Mouse (Mus musculus) heart, embryonic 11.5 days (tissue): Measurements from ENCODE around the gene Rcc2. TPM values are rescaled to one million over a fixed set of nuclear protein-coding genes. Genes with fewer than 3 reads are reported as not detected.

Experiments
- ATAC-seq: fragments of 200-750 bp; cut with Nextera tagmentation; replicated peaks from 2 replicates; pipeline ENCODE4 v1.8.0; 2017; ENCODE audit warnings: moderate library complexity; ENCODE audit not compliant: insufficient number of reproducible peaks, low FRiP score, low TSS enrichment
- H3K27ac ChIP-seq: fragments of 300-500 bp; sonication (generic); 2 replicates; pipeline ENCODE4 v1.5.1; 2014; ENCODE audit warnings: mild to moderate bottlenecking, low read depth, low read length
- H3K27me3 ChIP-seq: fragments of 300-500 bp; sonication (generic); 2 replicates; pipeline ENCODE4 v1.6.1; 2014; ENCODE audit warnings: mild to moderate bottlenecking, low read length, mixed read lengths; ENCODE audit not compliant: control insufficient read depth, insufficient read depth
- H3K36me3 ChIP-seq: fragments of 300-500 bp; sonication (generic); 2 replicates; pipeline ENCODE4 v1.6.1; 2014; ENCODE audit warnings: mild to moderate bottlenecking, low read length, moderate library complexity, mixed read lengths; ENCODE audit not compliant: control insufficient read depth, insufficient read depth
- H3K4me1 ChIP-seq: fragments of 300-500 bp; sonication (generic); 2 replicates; pipeline ENCODE4 v1.6.1; 2014; ENCODE audit warnings: low read length; ENCODE audit not compliant: control insufficient read depth, insufficient read depth
- H3K4me2 ChIP-seq: fragments of 300-500 bp; sonication (generic); 2 replicates; pipeline ENCODE4 v1.6.1; 2014; ENCODE audit warnings: mild to moderate bottlenecking, moderate library complexity
- H3K4me3 ChIP-seq: fragments of 300-500 bp; sonication (generic); 2 replicates; pipeline ENCODE4 v1.5.1; 2014; ENCODE audit warnings: low read depth, low read length
- H3K9ac ChIP-seq: fragments of 300-500 bp; sonication (generic); 2 replicates; pipeline ENCODE4 v1.6.1; 2014; ENCODE audit warnings: mild to moderate bottlenecking, low read depth, low read length, moderate library complexity
- H3K9me3 ChIP-seq: fragments of 300-500 bp; sonication (generic); replicated peaks from 2 replicates; pipeline ENCODE4 v1.6.1; 2016; ENCODE audit warnings: low read length; ENCODE audit not compliant: control insufficient read depth
- WGBS: fragments of 180-500 bp; shearing (Covaris S2); extraction: QIAGEN DNeasy Blood & Tissue Kit; methylation state at CpG from one replicate; pipeline ENCODE4 v1.1.7; 2014; ENCODE audit not compliant: insufficient replicate concordance; 5-methylcytosine and 5-hydroxymethylcytosine counted together
- polyA plus RNA-seq: library from polyadenylated mRNA; unstranded; fragments of >200 nt; fragmentation: Nextera tagmentation; extraction: Ambion mirVana; gene quantifications from 2 replicates; pipeline ENCODE4 v1.2.1, GENCODE M21; 2014

Gene Rcc2
- polyA plus RNA-seq, 1 experiment from 2014 or later: 24.6 TPM

- 67% methylated on average over 7 of the region's 7 CpGs for WGBS
- no peaks in the 10 kb centered on the region for H3K27me3 ChIP-seq
- no peak for ATAC-seq
- no peak overlapping the region for H3K9ac ChIP-seq
- no peak overlapping the region for H3K4me2 ChIP-seq
- no peak overlapping the region for H3K27ac ChIP-seq
- no peaks in the 10 kb centered on the region for H3K36me3 ChIP-seq
- 0 out of 2 replicates have a peak, but pooled peaks cover 5% of the 10 kb centered on the region for H3K4me1 ChIP-seq
- H3K9me3 ChIP-seq: no peaks in the 10 kb centered on the region
- H3K4me3 ChIP-seq: no peak overlapping the region
Observed at GRCm38 (mm10) chr4:140691481-140691880, 8.9 kb upstream of the Rcc2 start.

GRCm38 (mm10) chr4:140693513-140693912, 6.8 kb upstream of the Rcc2 start:
- ATAC-seq: no peak
- Histone ChIP-seq H3K4me1 (0 out of 2 replicates have a peak, but pooled peaks cover 5% of the 10 kb centered on the region), H3K36me3 (no peaks in the 10 kb centered on the region), H3K27ac (no peak overlapping the region; the same call in 1 of the 2 replicates), H3K4me3 (no peak overlapping the region), H3K4me2 (no peak overlapping the region), H3K9me3 (no peaks in the 10 kb centered on the region), H3K9ac (no peak overlapping the region), H3K27me3 (peaks cover 2% of the 10 kb centered on the region)
- 40% methylated on average over 4 of the region's 4 CpGs for WGBS

- Histone ChIP-seq H3K4me2 (no peak overlapping the region), H3K4me3 (no peak overlapping the region), H3K9me3 (no peaks in the 10 kb centered on the region), H3K4me1 (peaks cover 9% of the 10 kb centered on the region; the same call in 1 of the 2 replicates), H3K27me3 (peaks cover 13% of the 10 kb centered on the region), H3K36me3 (no peaks in the 10 kb centered on the region), H3K27ac (no peak overlapping the region), H3K9ac (no peak overlapping the region)
- ATAC-seq: no peak
- 59% methylated on average over 1 of the region's 1 CpGs for WGBS
Observed at GRCm38 (mm10) chr4:140694551-140695060, 5.7 kb upstream of the Rcc2 start.

DNA sequence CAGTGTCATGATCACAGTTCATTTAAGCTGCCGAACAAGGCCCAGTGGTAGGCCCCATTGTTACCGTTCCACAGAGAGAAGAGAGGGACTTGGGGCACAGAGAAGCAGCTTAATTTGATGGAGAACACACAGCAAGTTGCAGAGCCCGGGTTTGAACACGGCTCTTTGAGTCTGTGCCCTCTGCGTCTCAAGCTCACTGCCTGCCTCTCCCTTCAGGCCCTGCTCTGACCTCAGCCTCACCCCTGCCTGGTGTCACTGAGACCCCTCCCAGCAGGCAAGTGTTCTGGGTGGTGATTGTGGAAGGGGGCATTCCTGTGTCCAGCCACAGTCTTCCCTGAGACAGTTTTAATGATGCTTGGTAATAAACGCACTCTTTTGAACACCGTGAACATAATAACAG, 5.2 kb upstream of the Rcc2 start:
- Histone ChIP-seq H3K4me1 (peaks cover 5% of the 10 kb centered on the region; the same call in 1 of the 2 replicates), H3K9me3 (no peaks in the 10 kb centered on the region), H3K36me3 (no peaks in the 10 kb centered on the region), H3K27me3 (peaks cover 15% of the 10 kb centered on the region), H3K9ac (no peak overlapping the region), H3K4me2 (no peak overlapping the region), H3K27ac (no peak overlapping the region), H3K4me3 (no peak overlapping the region)
- ATAC-seq: no peak
- WGBS: 68% methylated on average over 7 of the region's 7 CpGs

DNA sequence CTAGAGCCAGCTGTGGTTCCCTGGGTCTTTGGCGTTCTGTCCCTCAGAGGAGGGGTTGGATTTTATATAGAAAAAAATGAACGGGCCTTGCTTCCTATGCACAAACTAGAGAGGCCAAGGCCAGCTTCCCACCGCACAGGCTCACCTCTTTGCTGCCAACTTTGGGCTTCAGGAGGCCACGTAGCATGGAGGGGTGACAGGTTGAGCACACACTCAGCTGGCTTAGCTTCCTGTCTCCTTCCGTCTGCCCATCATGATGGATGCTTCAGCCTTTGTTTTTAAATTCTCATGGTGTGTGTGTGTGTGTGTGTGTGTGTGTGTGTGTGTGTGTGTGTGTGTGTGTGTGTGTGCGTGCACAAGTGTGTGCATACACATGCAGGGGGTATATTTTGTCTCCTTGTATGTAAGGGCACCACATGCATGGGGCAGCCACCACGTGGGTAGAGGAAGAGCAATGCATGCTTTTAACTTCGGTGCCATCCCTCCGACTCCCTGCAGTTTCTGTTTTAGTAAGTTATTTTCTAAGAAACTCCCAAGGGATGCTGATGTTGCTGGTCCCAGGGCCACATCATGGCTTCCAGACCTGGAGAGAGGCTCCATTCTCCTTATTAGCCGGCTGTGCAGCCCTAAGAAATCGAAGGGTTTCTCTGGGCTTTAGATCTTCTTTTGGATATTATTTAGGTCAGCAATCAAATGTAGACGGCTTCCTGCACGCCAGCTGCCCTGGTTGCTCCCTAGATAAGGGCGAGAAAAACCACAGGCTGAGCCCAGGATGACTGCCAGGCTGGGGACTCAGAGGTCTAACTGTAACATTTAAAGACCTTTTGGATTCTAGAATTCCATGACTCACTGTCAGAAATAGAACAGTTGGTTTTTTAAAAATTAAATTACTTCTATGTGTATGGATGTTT, 4.4 kb upstream of the Rcc2 start:
- Histone ChIP-seq H3K4me1 (peaks cover 11% of the 10 kb centered on the region), H3K9ac (no peak overlapping the region), H3K27me3 (peaks cover 15% of the 10 kb centered on the region), H3K4me3 (no peak overlapping the region), H3K9me3 (no peaks in the 10 kb centered on the region), H3K27ac (no peak overlapping the region), H3K36me3 (no peaks in the 10 kb centered on the region), H3K4me2 (no peak overlapping the region)
- no peak for ATAC-seq
- 62% methylated on average over 14 of the region's 14 CpGs for WGBS

DNA sequence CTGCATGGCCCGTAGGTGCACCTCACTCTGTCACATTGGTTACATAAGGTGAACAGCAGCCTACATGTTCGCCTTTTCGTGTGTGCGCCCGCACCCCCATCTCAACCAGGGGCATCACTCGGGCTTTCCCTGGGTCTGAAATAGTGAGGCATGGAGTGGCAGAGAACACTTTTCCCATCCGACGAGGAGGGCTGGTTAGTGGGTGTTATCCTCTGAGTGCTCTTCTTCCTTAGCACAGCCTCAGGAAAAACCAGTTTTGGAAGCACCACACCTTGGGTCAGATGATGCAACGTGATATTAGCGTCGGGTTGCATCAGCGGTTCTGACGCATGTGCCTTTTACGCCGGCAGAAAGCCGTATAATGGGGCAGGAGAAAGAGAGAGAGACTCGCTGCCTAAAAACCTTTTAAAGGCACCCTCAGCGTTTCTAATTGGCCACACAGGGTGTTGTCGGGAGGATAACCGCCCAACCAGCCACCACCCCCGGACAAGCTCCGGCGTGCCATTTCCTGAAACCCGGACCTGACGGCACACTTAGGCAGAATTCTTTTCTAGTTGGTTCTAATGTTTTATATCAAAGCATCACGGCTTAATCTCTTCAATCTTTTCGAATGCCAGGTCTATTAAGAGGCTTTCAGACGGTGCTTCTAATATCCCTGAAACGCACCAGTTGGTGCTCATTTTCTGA, 757 bp upstream of the Rcc2 start:
- Histone ChIP-seq H3K9ac (peak overlapping the region; percentile 54; the same call in 1 of the 2 replicates), H3K27ac (peak overlapping the region; percentile 98; the same call in 1 of the 2 replicates), H3K4me1 (peaks cover 25% of the 10 kb centered on the region), H3K27me3 (peaks cover 15% of the 10 kb centered on the region), H3K4me2 (peak overlapping the region; percentile 75), H3K4me3 (peak overlapping the region; percentile 96), H3K9me3 (no peaks in the 10 kb centered on the region), H3K36me3 (no peaks in the 10 kb centered on the region)
- ATAC-seq: 0 out of 2 replicates have a peak, but pooled peaks have one; percentile 28
- whole genome bisulfite sequencing: 7% methylated on average over 29 of the region's 29 CpGs

- Histone ChIP-seq H3K4me3 (peak overlapping the region; percentile 96), H3K9ac (peak overlapping the region; percentile 96), H3K27me3 (peaks cover 15% of the 10 kb centered on the region), H3K4me1 (peaks cover 31% of the 10 kb centered on the region), H3K4me2 (peak overlapping the region; percentile 75), H3K36me3 (0 out of 2 replicates have a peak, but pooled peaks cover 1% of the 10 kb centered on the region), H3K9me3 (no peaks in the 10 kb centered on the region), H3K27ac (peak overlapping the region; percentile 98)
- under 1% methylated on average over 61 of the region's 61 CpGs for WGBS
- peak; percentile 62; the same call in 1 of the 2 replicates for ATAC-seq
Observed at GRCm38 (mm10) chr4:140701049-140701715, 841 bp downstream of the Rcc2 start.
